Mouse (Mus musculus) lung, postnatal 0 days (tissue): ENCODE measurements at regions not wholly inside any gene's neighbourhood (a gene's known extent, or its start where the extent isn't known, plus 50 kb on each side); places are given as distances from the start of the nearest gene placed in this dataset.

Experiments
- ATAC-seq: fragments of 200-750 bp; cut with Nextera tagmentation; 2 replicates; pipeline ENCODE4 v1.8.0; 2017; ENCODE audit warnings: moderate library complexity
- DNase-seq: peaks from one replicate; pipeline ENCODE4 v3.0.0-alpha.2; 2016; ENCODE audit warnings: low spot score
- H3K27ac ChIP-seq: fragments of 300-500 bp; sonication (generic); 2 replicates; pipeline ENCODE4 v1.5.1; 2014; ENCODE audit warnings: antibody characterized with exemption, mild to moderate bottlenecking, low read length, mixed read lengths
- H3K27me3 ChIP-seq: fragments of 300-500 bp; sonication (generic); replicated peaks from 2 replicates; pipeline ENCODE4 v1.6.1; 2014; ENCODE audit warnings: low read length, mixed read lengths; ENCODE audit not compliant: insufficient read depth
- H3K36me3 ChIP-seq: fragments of 300-500 bp; sonication (generic); 2 replicates; pipeline ENCODE4 v1.6.1; 2014; ENCODE audit warnings: low read length, mixed read lengths; ENCODE audit not compliant: insufficient read depth
- H3K4me1 ChIP-seq: fragments of 300-500 bp; sonication (generic); 2 replicates; pipeline ENCODE4 v1.6.1; 2014; ENCODE audit warnings: antibody characterized with exemption, low read depth, low read length, mixed read lengths; ENCODE audit not compliant: insufficient read depth
- H3K4me2 ChIP-seq: fragments of 300-500 bp; sonication (generic); replicated peaks from 2 replicates; pipeline ENCODE4 v1.6.1; 2014; ENCODE audit warnings: low read depth, mild to moderate bottlenecking, low read length, moderate library complexity, mixed read lengths
- H3K4me3 ChIP-seq: fragments of 300-500 bp; sonication (generic); 2 replicates; pipeline ENCODE4 v1.5.1; 2014; ENCODE audit warnings: low read depth, low read length
- H3K9ac ChIP-seq: fragments of 300-500 bp; sonication (generic); replicated peaks from 2 replicates; pipeline ENCODE4 v1.6.1; 2014; ENCODE audit warnings: low read depth, mild to moderate bottlenecking
- H3K9me3 ChIP-seq: fragments of 300-500 bp; sonication (generic); 2 replicates; pipeline ENCODE4 v1.6.1; 2016; ENCODE audit warnings: low read length, mixed read lengths
- CTCF ChIP-seq: IDR thresholded peaks from 2 replicates; pipeline ENCODE4 v1.5.1; 2016; ENCODE audit warnings: antibody characterized with exemption, mild to moderate bottlenecking
- EP300 ChIP-seq: IDR thresholded peaks from 2 replicates; pipeline ENCODE4 v1.6.1; 2016; ENCODE audit warnings: antibody characterized with exemption, mild to moderate bottlenecking, control low read depth
- WGBS: fragments of 180-500 bp; shearing (Covaris S2); extraction: QIAGEN DNeasy Blood & Tissue Kit; methylation state at CpG from one replicate; pipeline ENCODE4 v1.1.7; 2014; 5-methylcytosine and 5-hydroxymethylcytosine counted together

DNA sequence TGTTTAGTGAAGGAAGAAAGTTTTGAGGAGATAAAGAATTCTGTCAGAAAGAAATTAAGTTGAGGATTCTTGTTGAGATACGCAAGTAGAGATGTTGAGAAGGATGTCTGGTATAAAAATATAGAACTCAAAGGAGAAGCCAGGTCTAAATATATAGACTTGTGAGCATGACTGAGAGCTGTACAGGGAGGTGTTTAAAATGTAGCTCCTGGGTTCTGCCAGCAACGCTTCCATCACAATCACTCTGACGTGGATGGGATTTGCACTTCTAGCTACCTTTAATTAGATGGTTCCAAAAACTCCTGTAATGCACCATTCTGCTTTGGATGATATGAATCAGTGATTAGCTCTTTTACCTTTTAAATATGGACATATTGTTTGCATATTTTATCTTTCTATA, 200.5 kb downstream of the Lnpk start:
- 92% methylated on average over 3 of the region's 3 CpGs for WGBS
- H3K36me3 ChIP-seq: no peaks in the 10 kb centered on the region
- no peak for ATAC-seq
- no peaks in the 10 kb centered on the region for H3K9me3 ChIP-seq
- no peak overlapping the region for H3K27ac ChIP-seq
- no peaks in the 10 kb centered on the region for H3K27me3 ChIP-seq
- H3K4me2 ChIP-seq: no peak overlapping the region
- H3K9ac ChIP-seq: no peak overlapping the region
- DNase-seq: no peak
- no peak overlapping the region for H3K4me3 ChIP-seq
- no peak for TF ChIP-seq CTCF
- no peak for TF ChIP-seq EP300
- H3K4me1 ChIP-seq: no peaks in the 10 kb centered on the region

DNA sequence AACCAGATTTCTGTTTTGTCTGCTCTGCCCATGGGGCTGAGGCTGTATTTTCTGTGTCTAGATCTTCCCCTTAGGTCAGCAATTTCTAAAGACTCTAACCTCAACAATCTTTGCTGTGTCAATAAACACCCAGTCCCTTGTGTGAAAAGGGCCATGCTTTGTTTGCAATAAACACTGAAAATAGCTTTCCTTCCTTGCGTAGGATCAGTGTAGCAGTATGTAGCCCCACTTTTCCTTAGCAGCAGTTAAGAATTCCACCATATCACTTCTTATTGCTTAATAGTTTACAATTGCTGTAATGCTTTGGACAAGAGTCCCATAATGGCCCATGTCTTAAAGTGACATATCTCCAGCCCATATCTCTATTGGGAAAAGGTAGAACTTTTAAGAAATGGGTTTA, 205.3 kb downstream of the Lnpk start:
- H3K27me3 ChIP-seq: no peaks in the 10 kb centered on the region
- DNase-seq (peak; percentile 58), ATAC-seq (peak; percentile 49)
- TF ChIP-seq EP300: no peak
- TF ChIP-seq CTCF: no peak
- H3K9ac ChIP-seq: no peak overlapping the region
- H3K4me3 ChIP-seq: no peak overlapping the region
- H3K9me3 ChIP-seq: no peaks in the 10 kb centered on the region
- no peak overlapping the region for H3K27ac ChIP-seq
- WGBS: 25% methylated on average over 1 of the region's 1 CpGs
- H3K36me3 ChIP-seq: no peaks in the 10 kb centered on the region
- H3K4me1 ChIP-seq: no peaks in the 10 kb centered on the region
- no peak overlapping the region for H3K4me2 ChIP-seq

DNA sequence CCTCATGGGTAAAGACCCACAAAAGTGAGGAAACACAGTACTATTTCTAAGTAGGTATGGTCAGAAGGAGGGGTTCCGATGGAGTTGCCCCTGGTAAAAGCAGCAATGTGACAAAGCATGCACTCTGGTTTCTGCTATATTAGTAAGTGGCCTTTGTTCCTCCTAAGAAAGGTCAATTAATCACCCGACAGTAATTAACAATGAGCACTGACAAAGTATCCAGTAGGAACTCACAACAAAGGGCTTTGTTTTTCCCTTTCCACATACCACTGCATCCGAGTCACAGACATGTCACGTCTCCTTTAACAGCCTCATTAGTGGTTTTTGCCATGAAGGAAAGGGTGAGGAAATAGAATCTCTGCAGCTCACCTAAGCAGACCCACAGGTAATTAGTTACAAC, 206.2 kb downstream of the Lnpk start:
- H3K4me2 ChIP-seq: no peak overlapping the region
- no peaks in the 10 kb centered on the region for H3K36me3 ChIP-seq
- no peak for TF ChIP-seq CTCF
- no peak for TF ChIP-seq EP300
- no peak overlapping the region for H3K9ac ChIP-seq
- no peak overlapping the region for H3K4me3 ChIP-seq
- H3K27me3 ChIP-seq: no peaks in the 10 kb centered on the region
- ATAC-seq: no peak
- DNase-seq: no peak
- H3K4me1 ChIP-seq: no peaks in the 10 kb centered on the region
- H3K27ac ChIP-seq: no peak overlapping the region
- no peaks in the 10 kb centered on the region for H3K9me3 ChIP-seq
- WGBS: 58% methylated on average over 4 of the region's 4 CpGs

DNA sequence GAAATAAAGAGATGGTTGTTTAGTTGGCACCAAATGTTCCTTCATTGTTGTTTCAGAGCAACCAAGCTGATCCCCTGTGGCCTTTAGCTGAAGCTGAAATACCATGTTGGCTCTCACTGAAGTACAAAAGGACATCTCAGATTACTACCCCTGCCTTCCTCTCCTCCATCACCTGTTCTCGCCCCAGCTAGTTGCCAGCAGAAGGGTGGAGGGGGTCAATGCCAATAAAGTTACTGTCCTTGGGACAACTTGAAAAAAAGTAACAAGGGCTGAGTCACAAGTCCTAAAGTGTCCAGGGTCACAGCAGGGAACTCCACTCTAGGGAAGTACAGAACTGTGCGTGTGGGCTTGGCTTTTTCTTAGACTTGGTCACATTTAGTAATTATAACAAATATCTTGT, 216.0 kb downstream of the Lnpk start:
- no peak for TF ChIP-seq EP300
- TF ChIP-seq CTCF: no peak
- no peak overlapping the region for H3K9ac ChIP-seq
- no peak overlapping the region for H3K4me2 ChIP-seq
- H3K4me1 ChIP-seq: no peaks in the 10 kb centered on the region
- H3K27ac ChIP-seq: no peak overlapping the region
- no peaks in the 10 kb centered on the region for H3K9me3 ChIP-seq
- H3K27me3 ChIP-seq: no peaks in the 10 kb centered on the region
- H3K4me3 ChIP-seq: no peak overlapping the region
- ATAC-seq (no peak), DNase-seq (no peak)
- no peaks in the 10 kb centered on the region for H3K36me3 ChIP-seq
- WGBS: 87% methylated on average over 2 of the region's 2 CpGs

DNA sequence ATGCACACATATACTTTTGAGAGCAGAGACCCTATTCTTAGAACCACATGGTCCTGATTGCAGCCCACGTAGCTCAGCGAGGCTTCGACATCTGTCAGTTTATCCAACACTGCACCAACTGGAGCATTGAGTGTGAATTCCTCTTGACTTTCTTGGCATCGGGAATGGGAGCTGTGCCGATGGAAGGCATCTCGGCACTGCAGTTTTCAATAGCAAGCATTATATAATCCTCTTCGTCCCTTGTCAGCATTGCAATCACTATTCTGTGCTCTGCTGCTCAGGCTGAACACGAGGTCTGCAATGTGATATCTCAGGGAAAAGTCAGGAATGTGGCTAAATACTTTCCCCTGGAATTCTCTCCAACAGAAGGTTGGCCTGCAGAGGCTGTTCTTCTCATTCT, 224.6 kb downstream of the Lnpk start:
- H3K9me3 ChIP-seq: no peaks in the 10 kb centered on the region
- DNase-seq: no peak
- 65% methylated on average over 8 of the region's 8 CpGs for WGBS

DNA sequence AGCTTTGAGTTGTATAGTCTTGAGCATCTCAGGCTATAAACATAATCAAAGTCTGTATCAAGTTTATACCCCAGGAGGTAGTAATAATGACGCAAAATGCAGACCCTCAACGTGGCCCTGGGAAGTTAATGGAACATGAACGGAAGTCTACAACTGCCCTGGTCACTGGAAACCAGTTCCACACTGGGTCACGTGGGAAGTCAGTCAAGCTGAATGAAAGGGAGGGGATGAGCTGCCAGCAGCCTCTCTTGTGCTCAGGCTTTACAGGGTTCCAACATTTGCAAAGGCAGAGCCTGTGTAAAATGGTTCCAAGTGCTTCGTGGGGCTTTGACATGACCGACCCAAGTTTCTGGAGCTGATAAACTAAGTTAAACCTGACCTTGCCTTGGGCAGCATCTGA, 229.4 kb downstream of the Lnpk start:
- no peak overlapping the region for H3K4me3 ChIP-seq
- H3K9ac ChIP-seq: no peak overlapping the region
- H3K27me3 ChIP-seq: no peaks in the 10 kb centered on the region
- H3K27ac ChIP-seq: no peak overlapping the region
- WGBS: 70% methylated on average over 6 of the region's 6 CpGs
- no peak for TF ChIP-seq EP300
- TF ChIP-seq CTCF: no peak
- H3K36me3 ChIP-seq: no peaks in the 10 kb centered on the region
- no peaks in the 10 kb centered on the region for H3K4me1 ChIP-seq
- DNase-seq (no peak), ATAC-seq (no peak)
- no peaks in the 10 kb centered on the region for H3K9me3 ChIP-seq
- H3K4me2 ChIP-seq: no peak overlapping the region

More for the DNA sequence above, 224.6 kb downstream of the Lnpk start:
- ATAC-seq: no peak
- no peak overlapping the region for H3K9ac ChIP-seq
- H3K4me2 ChIP-seq: no peak overlapping the region
- no peaks in the 10 kb centered on the region for H3K36me3 ChIP-seq
- no peak overlapping the region for H3K4me3 ChIP-seq
- H3K4me1 ChIP-seq: no peaks in the 10 kb centered on the region
- no peak overlapping the region for H3K27ac ChIP-seq
- TF ChIP-seq EP300 (no peak), CTCF (no peak)
- H3K27me3 ChIP-seq: no peaks in the 10 kb centered on the region

DNA sequence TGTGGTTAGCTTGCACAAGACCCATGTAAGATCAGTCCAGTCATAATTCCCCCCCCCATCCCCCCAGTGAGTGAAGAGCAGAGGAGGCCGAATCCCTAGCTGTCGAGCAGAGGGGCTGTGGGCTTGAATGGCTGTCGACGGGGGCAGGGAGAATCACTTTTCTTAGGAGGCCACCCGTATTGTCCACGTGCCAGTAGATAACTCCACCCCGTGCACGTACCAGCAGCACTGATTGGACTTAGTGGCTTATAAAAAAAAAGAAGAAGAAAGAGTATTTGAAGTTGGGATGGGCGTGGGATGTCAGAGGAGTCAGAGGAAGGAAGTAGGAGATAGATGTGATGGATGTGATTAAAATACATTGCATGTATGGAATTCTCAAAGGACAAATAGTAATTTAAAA, 272.9 kb downstream of the Lnpk start:
- WGBS: 82% methylated on average over 9 of the region's 9 CpGs

More for the DNA sequence above, 272.9 kb downstream of the Lnpk start:
- TF ChIP-seq CTCF (no peak), EP300 (no peak)
- ATAC-seq: no peak
- Histone ChIP-seq H3K27ac (no peak overlapping the region), H3K4me2 (no peak overlapping the region), H3K27me3 (no peaks in the 10 kb centered on the region; the same call in 1 of the 2 replicates), H3K4me3 (no peak overlapping the region), H3K9ac (no peak overlapping the region), H3K4me1 (no peaks in the 10 kb centered on the region), H3K9me3 (no peaks in the 10 kb centered on the region), H3K36me3 (no peaks in the 10 kb centered on the region)
- no peak for DNase-seq
